Mouse (Mus musculus) left cerebral cortex, postnatal 14 days (tissue): ENCODE data around the gene Kat8. TPM values are rescaled to one million over a fixed set of nuclear protein-coding genes. Genes with fewer than 3 reads are reported as not detected.

Experiments
- DNase-seq, 2 experiments: peaks; one replicate each; pipeline ENCODE4 v3.0.0; 2021 to 2022; ENCODE audit warnings: low spot score in 2 of 2, mixed read lengths in 1 of 2
- intact Hi-C: fragments of 180-260 bp; cut with DNase I; formaldehyde crosslinking; loops from one replicate; pipeline ENCODE4 v1.15.1; 2025
- long read RNA-seq, 2 experiments: library from polyadenylated mRNA; stranded (forward); transcript quantifications; one replicate each; pipeline ENCODE4 v2.0.0; 2021
- total RNA-seq, 2 experiments: library from RNA; stranded (reverse); gene quantifications; 2 replicates each; pipeline ENCODE4 v1.2.3; 2021

The Kat8 gene
- total RNA-seq: 10 to 100 TPM; 26.0 to 30.0 TPM
- long read RNA-seq, experiment 1, transcript Kat8-201 (11 exons, 1,579 nt): major isoform, 15 of 18 reads
- long read RNA-seq, experiment 1, partial matches to known transcripts: 1 of 18 reads
- long read RNA-seq, experiment 1, other reads (novel, unspliced or antisense): 2 of 18 reads
- long read RNA-seq, experiment 2, transcript Kat8-201 (11 exons, 1,579 nt): major isoform, 11 of 17 reads
- long read RNA-seq, experiment 2, partial matches to known transcripts: 0 of 17 reads
- long read RNA-seq, experiment 2, other reads (novel, unspliced or antisense): 6 of 17 reads

GRCm38 (mm10) chr7:127912190-127912871, at the start of gene Kat8:
Gene Kat8 (plus strand): TSS chr7:127912516.
- intact Hi-C loops: no loop called here
- DNase-seq: peak; percentile 87

DNA sequence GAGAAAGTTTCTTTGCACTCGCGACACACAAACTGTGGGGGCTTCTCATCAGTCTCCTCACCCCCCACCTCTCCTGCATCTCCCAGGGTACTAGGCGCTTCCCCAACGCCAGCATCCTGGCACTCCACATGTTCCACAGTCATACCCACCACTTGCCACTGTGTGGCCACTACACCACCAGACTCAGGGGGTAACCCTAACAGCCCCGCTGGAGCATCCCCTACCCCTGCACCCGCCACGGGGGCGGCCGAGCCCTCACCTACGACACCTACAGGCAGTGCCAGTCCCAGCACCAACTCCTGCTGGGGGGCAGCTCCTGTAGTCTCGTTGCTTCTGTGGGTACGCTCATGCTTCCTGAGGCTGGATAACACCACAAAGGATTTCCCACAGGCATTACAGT, 45.9 kb upstream of the Kat8 start:
- DNase-seq: no peak
- intact Hi-C loops: no loop called here

DNA sequence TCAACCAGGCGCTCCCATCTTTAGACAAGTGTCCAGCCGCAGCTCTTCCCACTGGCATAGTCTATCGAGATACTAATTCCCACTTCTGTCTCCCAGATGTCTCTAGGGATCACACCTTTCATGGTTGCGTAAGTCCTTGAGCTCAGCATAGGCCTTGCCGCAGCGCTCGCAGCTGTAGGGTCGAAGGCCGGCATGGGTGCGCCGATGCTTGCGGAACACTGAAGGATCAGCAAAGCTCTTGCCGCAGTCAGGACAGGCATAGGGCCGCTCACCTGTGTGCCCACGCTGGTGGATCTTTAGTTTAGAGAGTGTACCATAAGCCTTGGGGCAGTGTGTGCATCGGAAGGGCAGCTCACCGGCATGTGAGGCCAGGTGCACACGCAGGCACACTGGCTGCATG, 44.7 kb upstream of the Kat8 start:
- DNase-seq: no peak
- intact Hi-C loops: no loop called here

DNA sequence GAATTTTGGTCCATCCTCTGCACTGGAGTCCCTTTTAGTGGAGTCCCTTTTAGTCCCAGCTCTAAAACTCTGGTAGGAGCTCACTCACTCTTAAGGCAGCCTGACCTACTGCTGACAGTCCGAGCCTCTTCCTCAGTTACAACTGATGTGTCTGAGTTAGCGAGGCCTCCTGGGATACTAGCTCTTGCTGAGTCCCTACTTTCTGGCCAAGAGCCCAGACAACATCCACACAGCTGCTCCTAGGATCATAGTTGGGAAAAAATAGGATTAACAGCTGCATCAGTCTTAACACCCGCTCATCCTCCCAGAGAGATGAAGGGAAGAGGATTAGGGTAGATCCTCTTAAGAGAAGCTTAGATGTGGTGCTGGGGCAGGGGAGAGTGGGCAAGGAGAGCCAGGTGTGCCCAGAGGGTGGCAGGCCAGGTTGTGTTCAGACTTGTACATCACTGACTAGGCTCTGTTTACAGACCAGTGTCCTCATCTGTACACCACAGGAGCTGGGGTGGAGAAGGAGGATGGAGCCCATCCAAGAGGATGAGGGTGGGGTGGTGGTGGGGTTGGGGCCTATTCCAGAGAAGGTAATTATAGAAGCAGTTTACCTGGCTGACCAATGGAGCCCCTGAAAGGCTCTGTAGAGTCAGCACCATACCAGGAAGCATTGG, 43.0 kb upstream of the Kat8 start:
- intact Hi-C loops: no loop called here
- DNase-seq: peak; percentile 30 to 64

GRCm38 (mm10) chr7:127870136-127870821, 42.0 kb upstream of the Kat8 start:
- DNase-seq: no peak
- intact Hi-C loops: no loop called here

DNA sequence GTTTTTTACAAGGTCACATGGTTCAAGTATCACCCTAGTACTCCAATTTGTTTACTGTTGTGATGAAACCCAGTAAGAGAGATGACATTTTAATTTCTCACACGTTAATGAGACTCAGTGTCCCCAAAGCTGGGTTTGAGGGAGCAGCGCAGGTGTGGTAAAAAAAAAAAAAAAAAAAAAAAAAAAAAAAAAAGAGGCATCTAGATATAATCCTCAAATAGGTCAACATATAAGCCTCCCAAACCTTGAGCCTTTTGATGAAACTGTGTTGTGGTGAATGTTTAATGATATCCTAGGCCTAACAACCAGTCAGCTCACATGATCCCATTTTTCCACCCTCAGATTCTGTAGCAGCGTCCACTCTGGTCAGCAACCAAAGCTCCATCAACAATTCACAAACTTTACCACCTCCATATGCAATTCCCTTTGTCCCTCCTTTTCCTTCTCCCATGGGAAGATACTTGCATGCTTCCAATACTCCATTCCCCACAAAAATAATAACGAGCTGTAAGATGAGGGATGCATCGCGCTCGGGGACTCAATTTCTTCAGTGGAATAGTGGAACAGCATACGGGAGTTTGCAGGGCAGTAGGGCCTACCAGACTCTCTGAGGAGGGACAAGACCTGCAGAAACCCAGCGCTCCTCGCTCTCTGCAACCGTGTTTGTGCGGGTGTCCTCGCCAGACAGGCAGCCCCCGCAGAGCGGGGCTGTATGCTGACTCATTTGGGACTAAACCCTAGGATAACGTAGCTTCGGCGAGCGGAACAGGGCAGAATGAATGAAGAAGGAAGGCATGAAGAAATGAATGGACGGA, 37.3 kb upstream of the Kat8 start:
- DNase-seq: no peak
- intact Hi-C loops: no loop called here

DNA sequence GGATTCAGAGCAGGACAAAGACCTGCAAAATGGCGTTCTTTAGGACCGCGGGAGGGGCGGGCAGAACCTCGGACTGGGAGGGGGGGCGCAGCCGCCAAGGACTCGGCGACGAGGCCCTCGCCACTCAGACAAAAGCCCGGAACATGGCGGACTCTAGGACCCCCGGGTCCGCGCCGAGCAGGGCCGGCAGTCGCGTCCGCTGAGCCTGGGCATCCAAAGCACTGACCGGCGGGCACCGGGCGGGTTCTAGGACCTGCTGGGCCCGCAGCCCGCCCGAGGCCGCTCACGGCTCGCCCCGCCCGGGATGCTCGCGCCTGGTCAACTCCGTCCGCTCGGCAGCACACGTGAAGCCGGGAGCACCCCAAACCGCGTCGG, 36.7 kb upstream of the Kat8 start:
- peak; percentile 93 to 94 for DNase-seq
- intact Hi-C loops: no loop called here

DNA sequence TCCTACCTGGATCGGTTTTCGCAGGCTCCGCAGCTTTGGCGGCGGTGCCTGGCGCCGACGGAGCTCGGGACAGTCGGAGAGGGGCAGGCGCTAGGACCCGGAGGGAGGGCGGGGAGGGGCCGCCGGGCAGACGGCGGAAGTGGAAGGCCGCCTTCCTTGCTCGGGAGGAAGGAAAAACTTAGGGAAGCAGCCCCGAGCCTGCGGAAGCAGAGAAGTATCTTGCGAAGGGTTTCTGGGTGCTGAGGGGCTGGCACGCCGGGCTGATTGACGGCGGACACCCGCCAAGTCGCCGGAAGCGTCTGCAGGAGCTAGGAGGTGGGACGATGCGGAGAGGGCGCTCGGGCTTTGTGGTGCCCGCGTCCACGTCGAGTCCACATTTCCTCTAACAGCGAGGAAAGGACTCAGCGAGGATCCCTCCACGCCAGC, 36.3 kb upstream of the Kat8 start, which contains the start of gene Zfp646:
Gene Zfp646 (plus strand): TSS at position 181 of the 426 bp plus-strand sequence.
- peak; percentile 48 to 71 for DNase-seq
- intact Hi-C loops: no loop called here

DNA sequence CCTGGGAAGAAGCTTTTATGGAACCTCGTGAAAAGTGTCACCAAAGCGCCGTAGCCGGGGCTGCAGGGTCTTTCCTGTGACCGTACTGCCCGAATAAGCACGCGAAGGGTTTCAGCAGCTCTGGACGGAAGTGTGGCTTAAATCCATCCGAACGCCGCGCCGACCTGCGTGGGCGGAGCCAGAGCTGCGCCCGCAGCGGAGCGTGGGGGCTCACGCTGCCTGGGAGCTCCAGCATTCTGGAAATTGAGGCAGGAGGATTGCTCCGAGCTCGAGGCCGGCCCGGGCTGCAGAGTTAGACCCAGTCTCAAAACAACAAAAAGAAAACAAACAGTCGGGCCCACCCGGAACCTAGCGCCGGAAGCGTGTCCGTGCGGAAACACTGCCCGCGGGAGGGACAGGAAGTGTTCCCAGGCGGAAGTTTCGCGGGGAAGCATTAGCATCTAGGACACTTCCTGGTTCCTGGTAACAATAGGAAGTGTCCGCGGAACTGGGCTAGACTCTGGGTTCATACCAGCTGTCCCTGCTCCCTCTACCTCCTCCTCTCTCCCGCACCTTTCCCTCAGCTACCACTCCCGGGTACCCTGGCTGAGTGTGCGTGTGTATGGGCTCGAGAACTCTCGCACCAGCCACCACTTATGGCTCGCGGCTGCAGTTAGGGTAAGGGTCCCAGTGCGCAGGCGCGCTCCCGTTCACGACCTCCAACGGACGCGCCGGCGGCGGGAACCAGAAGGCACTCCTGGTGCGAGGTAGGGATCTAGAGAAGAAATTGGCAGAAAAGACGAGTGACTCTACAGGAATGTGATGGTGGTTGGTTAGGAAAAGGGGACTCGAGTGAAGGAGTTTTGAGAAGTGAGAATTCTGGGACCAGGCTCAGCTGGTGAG, 35.6 kb upstream of the Kat8 start, which contains the start of gene Zfp668:
Gene Zfp668 (minus strand): TSS at position 362 of the 882 bp plus-strand sequence.
- peak; percentile 93 for DNase-seq
- intact Hi-C loops: no loop called here

DNA sequence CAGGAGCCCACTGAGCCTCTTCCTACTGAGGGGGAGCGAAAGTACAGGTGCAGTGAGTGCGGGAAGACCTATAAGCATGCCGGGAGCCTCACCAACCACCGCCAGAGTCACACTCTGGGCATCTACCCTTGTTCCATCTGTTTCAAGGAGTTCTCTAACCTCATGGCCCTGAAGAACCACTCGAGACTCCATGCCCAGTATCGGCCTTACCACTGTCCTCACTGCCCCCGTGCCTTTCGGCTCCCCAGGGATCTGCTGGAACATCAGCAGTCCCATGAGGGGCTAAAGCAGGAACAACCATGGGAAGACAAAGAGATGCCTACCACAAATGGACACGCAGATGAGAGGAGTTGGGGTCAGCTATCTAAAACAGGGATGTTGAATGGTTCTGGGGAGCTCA, 33.0 kb upstream of the Kat8 start:
- DNase-seq: no peak
- intact Hi-C loops: no loop called here

DNA sequence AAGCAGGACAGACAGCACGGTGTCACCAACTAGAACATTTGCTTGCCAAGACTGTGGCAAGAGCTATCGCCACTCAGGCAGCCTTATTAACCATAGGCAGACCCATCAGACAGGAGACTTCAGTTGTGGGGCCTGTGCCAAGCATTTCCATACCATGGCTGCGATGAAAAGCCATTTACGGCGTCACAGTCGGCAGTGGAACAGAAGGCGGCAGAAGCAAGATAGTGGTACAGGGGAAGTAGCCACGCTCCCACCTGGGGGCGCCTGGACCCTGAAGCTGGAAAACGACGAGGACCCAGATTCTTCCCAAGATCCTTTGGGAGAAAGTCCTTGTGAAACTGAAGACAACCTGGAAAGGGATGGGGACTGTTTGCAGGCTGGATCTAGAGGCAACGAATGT, 31.9 kb upstream of the Kat8 start:
- intact Hi-C loops: no loop called here
- DNase-seq: no peak

GRCm38 (mm10) chr7:127885951-127886350, 26.4 kb upstream of the Kat8 start:
- peak in 1 of 2 experiments; percentile 35 for DNase-seq
- intact Hi-C loops: no loop called here

DNA sequence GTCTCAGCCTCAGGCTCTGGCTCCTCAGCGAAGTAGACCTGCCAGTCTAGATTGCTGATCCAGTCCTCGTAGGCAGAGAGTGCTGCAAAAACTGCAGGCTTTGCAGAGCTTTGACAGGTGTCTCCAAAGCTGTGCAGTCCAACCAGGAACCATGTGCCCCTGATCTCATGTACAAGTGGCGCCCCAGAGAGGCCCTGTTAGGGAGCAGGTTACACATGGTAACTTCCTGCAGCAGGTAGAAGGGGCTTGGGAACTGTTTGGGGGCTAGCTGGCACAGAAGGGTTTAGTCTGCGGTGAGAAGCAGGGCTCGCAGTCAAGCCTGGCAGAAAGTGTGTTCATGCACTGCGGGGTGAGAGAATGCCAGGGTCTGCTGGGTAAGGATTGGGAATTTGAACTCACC, 25.8 kb upstream of the Kat8 start:
- no peak for DNase-seq

DNA sequence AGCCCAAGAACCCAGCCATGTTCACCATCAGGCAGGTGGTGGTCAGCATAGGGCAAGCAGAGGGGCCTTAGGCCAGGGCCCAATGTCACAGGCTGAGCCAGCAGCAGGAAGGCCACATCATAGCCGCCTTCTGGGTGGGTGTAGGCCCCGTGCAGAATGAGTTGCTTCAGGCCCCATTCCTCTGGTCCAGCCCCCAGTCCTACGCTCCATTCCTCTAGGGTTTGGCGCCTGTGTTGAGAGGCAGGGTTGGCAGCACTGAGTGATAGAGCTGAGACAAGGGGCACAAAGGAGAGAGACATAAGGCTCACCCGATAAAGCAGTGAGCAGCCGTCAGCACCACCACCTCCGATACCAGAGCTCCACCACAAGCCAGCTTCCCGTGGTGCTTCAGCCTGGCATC, 25.1 kb upstream of the Kat8 start:
- no peak for DNase-seq
- intact Hi-C loops: no loop called here

More for the DNA sequence above, 25.8 kb upstream of the Kat8 start:
- intact Hi-C loops: no loop called here

DNA sequence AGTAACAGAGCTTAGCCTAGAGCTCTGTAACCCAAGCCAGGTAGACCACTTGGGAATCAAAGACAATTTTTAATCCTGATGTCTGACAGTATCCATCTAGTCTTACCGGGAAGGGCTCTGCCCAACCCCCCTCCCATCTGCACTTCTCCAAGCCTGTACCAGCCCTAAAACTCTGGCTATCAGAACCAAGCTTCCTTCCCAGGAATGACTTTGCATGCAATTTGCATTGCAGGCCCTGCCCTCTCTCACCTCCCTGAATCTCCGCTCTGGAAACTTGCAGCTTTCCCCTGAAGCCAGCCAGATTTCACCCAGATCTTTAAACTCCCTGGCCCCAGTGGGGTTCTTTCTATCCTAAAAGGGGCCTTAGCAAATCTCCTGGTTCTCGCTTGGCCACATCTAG, 24.5 kb upstream of the Kat8 start:
- intact Hi-C loops: no loop called here

GRCm38 (mm10) chr7:127888821-127889220, 23.5 kb upstream of the Kat8 start:
- intact Hi-C loops: no loop called here
- no peak for DNase-seq

More for the DNA sequence above, 24.5 kb upstream of the Kat8 start:
- DNase-seq: no peak

- intact Hi-C loops: no loop called here
- no peak for DNase-seq
Measured at GRCm38 (mm10) chr7:127890798-127891197, 21.5 kb upstream of the Kat8 start, which contains the start of gene Prss53. Gene Prss53 (minus strand): TSS chr7:127890970.

- DNase-seq: no peak
- intact Hi-C loops: no loop called here
Measured at GRCm38 (mm10) chr7:127894480-127894879, 17.8 kb upstream of the Kat8 start.
